Mouse (Mus musculus) spleen, adult 2 months (tissue): ENCODE results near the gene Rab30.

Source experiments
- CTCF ChIP-seq: fragments of 200-500 bp; IDR thresholded peaks from 2 replicates; pipeline ENCODE4 v1.5.1; 2011; ENCODE audit warnings: mild to moderate bottlenecking, inconsistent platforms; ENCODE audit not compliant: insufficient read depth, insufficient read length, insufficient replicate concordance; ENCODE audit errors: extremely low read depth
- POLR2A ChIP-seq: fragments of 200-500 bp; IDR thresholded peaks from 2 replicates; pipeline ENCODE4 v1.6.1; 2011; ENCODE audit warnings: low read depth, low read length, inconsistent platforms

DNA sequence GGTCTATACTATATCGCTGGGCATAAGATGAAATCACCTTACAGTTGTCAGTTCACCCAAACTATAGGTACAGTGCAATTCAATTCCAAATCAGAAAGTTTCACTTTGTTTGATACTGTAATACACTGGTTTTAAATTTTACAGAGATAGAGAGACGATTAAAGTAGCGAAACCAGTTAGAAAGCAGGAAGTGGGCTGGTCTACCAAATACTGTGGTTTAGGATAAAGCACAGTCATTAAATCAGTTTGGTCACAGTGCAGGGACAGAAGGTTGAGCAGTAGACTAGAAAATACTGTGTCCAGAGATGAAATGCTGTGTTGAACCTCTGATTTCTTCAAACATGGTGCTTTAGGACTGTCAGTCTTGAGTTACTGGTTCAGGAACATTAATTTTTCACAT lies 29.8 kb upstream of the Rab30 start:
- TF ChIP-seq CTCF: no peak
- no peak for TF ChIP-seq POLR2A
